Mouse (Mus musculus) right cerebral cortex, postnatal 14 days (tissue): ENCODE data around the gene Fam210b.

Experiments used
- DNase-seq: peaks from one replicate; pipeline ENCODE4 v3.0.0; 2022

Gene Fam210b

GRCm38 (mm10) chr2:172353218-172353617, 7.9 kb downstream of the Fam210b start:
- no peak for DNase-seq

- no peak for DNase-seq
Observed at GRCm38 (mm10) chr2:172354761-172355160, 9.4 kb downstream of the Fam210b start.

GRCm38 (mm10) chr2:172355833-172356232, 10.5 kb downstream of the Fam210b start:
- no peak for DNase-seq

- DNase-seq, result no peak
Observed at GRCm38 (mm10) chr2:172363176-172363575, 17.8 kb downstream of the Fam210b start.

GRCm38 (mm10) chr2:172370411-172371223, 25.3 kb downstream of the Fam210b start, which contains the start of the genes Aurka and Cstf1:
Gene Aurka, minus strand, starts transcription at chr2:172370535.
Gene Cstf1, plus strand, starts transcription at chr2:172370681.
- peak; percentile 92 for DNase-seq

GRCm38 (mm10) chr2:172371258-172371657, 25.9 kb downstream of the Fam210b start:
- no peak for DNase-seq

GRCm38 (mm10) chr2:172376551-172376950, 31.2 kb downstream of the Fam210b start:
- no peak for DNase-seq

- no peak for DNase-seq
Observed at GRCm38 (mm10) chr2:172376999-172377515, 31.7 kb downstream of the Fam210b start.

GRCm38 (mm10) chr2:172378332-172378731, 33.0 kb downstream of the Fam210b start:
- peak; percentile 63 for DNase-seq

GRCm38 (mm10) chr2:172380513-172380912, 35.1 kb downstream of the Fam210b start:
- no peak for DNase-seq

- DNase-seq, result no peak
Observed at GRCm38 (mm10) chr2:172381341-172381740, 36.0 kb downstream of the Fam210b start.

- no peak for DNase-seq
Observed at GRCm38 (mm10) chr2:172381898-172382297, 36.5 kb downstream of the Fam210b start.

GRCm38 (mm10) chr2:172384715-172385114, 39.4 kb downstream of the Fam210b start:
- DNase-seq, result no peak

GRCm38 (mm10) chr2:172390341-172390740, 45.0 kb downstream of the Fam210b start:
- DNase-seq, result no peak

GRCm38 (mm10) chr2:172392041-172392521, 46.7 kb downstream of the Fam210b start:
- DNase-seq, result peak; percentile 22

- DNase-seq, result no peak
Observed at GRCm38 (mm10) chr2:172393391-172394051, 48.2 kb downstream of the Fam210b start, which contains the start of gene Cass4. Gene Cass4, plus strand, starts transcription at chr2:172393794.

- DNase-seq, result no peak
Observed at GRCm38 (mm10) chr2:172394052-172394392, 48.7 kb downstream of the Fam210b start.

GRCm38 (mm10) chr2:172394671-172395070, 49.3 kb downstream of the Fam210b start:
- no peak for DNase-seq

- no peak for DNase-seq
Observed at GRCm38 (mm10) chr2:172395961-172396360, 50.6 kb downstream of the Fam210b start.

GRCm38 (mm10) chr2:172399901-172400300, 54.5 kb downstream of the Fam210b start:
- no peak for DNase-seq

- no peak for DNase-seq
Observed at GRCm38 (mm10) chr2:172401116-172401825, 55.9 kb downstream of the Fam210b start.

- DNase-seq, result no peak
Observed at GRCm38 (mm10) chr2:172404239-172404638, 58.9 kb downstream of the Fam210b start.

GRCm38 (mm10) chr2:172405011-172405410, 59.6 kb downstream of the Fam210b start:
- no peak for DNase-seq
